Mouse (Mus musculus): ENCODE data around the gene Foxi3.

Gene Foxi3

DNA sequence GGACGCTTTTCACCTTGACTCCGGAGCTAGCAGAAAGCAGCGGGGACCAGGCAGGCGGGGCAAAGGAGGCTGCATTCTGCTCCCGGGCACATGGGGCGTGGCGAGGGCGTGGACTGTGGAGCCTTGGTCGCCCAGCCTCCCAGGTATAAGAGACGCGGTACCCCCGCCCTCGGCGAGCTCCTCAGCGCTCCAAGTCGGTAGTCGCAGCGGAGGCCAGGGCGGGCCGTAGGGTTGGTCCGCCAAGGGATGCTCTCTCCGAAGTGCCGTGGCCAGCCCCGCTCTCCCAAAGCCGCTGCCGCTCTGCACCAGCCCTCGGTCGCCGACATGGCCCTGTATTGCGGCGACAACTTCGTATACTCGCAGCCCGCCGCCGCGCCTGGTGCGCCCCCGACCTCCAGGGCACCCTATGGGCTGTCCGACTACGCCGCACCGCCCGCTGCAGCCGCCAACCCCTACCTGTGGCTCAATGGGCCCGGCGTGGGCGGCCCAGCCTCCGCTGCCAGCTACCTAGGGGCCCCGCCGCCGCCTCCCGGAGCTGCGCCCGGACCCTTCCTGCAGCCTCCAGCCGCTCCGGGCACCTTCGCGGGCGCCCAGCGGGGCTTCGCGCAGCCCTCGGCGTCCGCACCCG is at the start of gene Foxi3:
TSS of gene Foxi3 (plus strand) at position 247 of the 628 bp plus-strand sequence.
- peak; percentile 71 for DNase-seq (ENCODE audit: low spot score)

- no peak for DNase-seq (ENCODE audit: low spot score)
Observed at GRCm38 (mm10) chr6:70909572-70909971, 46.8 kb upstream of the Foxi3 start.

GRCm38 (mm10) chr6:70910285-70910684 is 46.0 kb upstream of the Foxi3 start:
- no peak for DNase-seq (ENCODE audit: low spot score)

DNA sequence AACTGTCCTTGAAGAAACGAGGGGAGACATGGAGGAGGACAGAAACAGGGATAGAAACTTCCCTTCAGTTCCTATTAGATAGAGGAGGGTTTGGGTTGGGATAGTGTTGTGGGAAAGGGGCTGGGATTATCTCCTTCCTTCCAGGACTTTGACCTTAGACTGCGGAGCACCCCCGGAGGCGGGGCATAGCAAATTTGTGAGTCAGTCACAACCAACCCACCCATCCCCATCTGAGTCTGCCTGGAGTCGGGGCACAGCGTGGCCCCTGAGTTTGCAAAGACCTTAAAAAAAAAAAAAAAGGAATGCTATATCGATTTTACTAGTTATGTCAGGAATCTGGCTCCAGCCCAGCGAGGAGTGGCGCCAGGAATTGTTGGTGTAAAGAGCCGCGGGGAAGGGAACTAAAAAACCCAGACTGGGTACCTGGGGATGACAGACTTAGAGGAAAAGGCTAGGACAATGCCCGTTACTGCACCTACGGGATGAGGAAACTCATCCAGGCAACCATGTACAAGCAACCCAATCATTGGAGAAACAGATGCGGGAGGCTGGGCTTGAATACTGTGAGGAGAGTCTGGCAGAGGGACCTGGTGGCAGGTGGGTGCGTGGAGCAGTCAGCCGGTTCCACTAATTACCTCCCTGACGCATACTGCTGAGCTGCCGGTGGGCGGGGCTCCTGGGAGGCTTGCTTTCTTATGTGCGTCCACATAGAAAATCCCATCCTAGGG is 44.5 kb upstream of the Foxi3 start:
- peak; percentile 17 for DNase-seq (ENCODE audit: low spot score)

DNA sequence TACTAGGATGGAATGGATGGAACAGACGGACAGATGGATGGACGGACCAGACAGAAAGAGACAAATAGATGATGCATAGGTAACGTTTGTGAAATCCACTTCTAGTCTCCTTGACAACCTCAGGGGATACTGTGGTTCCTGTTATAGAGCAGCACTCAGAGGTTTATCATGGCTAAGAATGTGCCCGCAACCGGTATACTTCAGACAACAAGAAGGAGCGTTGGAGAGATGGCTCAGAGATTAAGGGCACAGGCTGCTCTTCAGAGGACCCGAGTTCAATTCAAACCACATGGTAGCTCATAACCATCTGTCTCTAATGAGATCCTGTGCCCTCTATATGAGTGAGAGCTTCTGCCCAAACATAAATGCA is 44.0 kb upstream of the Foxi3 start:
- DNase-seq (ENCODE audit: low spot score), result no peak

- no peak for DNase-seq (ENCODE audit: low spot score)
Observed at GRCm38 (mm10) chr6:70918827-70919226, 37.5 kb upstream of the Foxi3 start, which contains the start of gene Tex37. Tex37 (minus strand) TSS chr6:70918927.

- DNase-seq (ENCODE audit: low spot score), result peak; percentile 83
Observed at GRCm38 (mm10) chr6:70921274-70922074, 34.9 kb upstream of the Foxi3 start.

- DNase-seq (ENCODE audit: low spot score), result no peak
Observed at GRCm38 (mm10) chr6:70931801-70932200, 24.5 kb upstream of the Foxi3 start.

DNA sequence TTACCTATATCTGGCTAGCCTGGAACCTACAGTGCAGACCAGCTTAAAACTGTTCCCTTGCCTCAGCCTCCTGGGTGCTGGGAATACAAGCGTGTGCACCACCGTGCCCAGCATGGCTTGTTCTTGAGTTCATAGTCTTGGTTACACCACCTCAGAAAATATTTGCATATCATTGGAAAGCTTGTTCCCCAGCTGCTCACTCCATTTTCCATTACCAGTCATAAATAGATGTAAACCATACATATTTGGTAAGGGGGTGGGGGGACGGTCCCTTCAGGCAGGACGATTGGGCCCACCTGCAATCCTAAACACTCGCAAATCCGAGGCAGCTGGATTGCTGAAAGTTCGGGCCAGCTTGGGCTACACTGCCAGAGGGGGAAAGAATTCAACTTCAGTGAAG is 3.1 kb upstream of the Foxi3 start:
- no peak for DNase-seq (ENCODE audit: low spot score)

DNA sequence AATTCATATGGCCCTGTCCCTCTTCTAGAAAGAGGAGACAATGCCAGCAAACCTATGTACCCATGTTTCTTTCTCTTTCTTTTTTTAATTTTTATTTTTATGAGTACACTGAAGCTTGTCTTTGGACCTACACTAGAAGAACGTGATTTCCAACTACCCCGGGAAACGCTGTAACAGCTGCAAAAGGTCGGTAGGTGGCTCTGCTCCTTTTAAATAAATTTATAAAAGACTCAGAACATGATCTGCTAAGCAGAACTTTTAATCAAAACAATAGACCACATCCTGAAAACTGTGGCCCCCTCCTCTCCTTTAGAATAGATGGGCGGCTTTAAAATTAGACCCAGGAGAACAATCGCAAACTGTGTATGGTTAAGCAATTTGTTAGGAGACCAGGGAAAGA is 2.3 kb upstream of the Foxi3 start:
- DNase-seq (ENCODE audit: low spot score), result peak; percentile 66

DNA sequence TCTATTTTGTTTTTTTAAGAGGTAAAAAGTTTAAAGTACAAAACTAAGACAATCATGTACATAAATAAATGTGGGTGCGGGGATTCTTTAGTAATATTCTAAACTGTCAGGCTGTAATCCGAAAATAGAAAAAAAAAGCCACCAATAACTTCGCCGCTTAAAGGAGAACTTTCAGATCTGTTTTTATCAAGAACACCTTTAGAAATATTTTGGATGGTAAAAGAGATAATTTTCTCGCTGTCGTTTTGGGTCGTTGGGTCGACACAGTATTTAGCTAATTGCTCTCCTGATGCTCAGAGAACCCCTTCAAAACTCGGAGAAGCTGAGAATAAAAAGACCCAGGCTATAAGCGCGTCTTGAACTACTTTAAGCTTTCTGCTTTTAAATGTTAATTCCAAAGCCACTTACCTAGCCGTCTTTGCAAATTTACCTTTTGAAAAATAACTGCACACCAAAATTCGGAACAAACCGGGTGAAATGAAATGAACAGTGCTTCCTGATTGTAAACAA is 985 bp upstream of the Foxi3 start:
- DNase-seq (ENCODE audit: low spot score), result peak; percentile 55

DNA sequence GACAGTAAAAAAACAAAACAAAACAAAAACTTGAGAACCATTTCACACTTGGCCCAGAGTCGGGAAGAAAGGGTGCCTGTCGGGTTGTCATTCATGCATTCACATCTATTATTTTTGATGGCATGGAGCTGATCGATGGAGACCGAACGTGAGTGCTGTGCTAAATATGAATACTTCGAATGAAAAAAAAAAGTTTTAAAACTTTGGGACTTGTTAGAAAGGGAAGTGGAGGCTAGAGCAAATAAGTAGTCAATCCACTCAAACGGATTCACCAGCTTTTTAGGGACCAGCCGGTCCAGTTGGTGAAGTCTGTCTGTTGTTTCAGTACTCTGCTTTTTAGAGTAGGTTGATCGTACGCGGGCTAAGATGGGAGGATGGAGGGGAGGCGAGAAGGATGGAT is 490 bp upstream of the Foxi3 start:
- DNase-seq (ENCODE audit: low spot score), result peak; percentile 44

GRCm38 (mm10) chr6:70956936-70957335 is 605 bp downstream of the Foxi3 start:
- DNase-seq (ENCODE audit: low spot score), result no peak

DNA sequence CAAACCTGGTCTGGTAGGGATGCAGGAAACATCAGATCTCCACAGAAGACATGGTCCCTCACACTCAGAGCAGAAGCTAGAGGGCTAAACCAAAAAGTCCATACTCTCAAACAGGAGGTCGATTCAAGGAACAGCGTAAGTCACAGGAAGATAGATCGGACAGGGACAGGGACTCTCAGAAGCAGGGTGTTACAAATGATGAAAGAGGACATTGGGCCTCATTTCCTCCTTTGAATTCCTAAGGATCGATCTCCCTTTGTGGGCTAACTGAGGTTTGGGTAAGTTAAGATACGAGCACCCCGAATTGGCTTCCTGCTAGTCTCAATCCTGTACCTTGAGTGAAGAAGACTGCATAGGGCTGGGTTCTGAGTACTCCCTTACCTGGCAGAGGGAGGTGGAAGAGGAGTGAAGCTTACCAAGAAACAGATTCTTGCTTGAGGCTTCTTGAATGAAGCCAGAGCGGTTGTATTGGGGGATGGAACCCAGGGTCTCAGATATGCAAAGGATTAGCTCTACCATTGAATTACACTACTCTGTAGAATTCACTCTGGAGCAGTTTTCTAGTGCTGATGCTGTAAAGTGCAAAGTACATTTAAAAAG is 1.1 kb downstream of the Foxi3 start:
- peak; percentile 36 for DNase-seq (ENCODE audit: low spot score)

- DNase-seq (ENCODE audit: low spot score), result no peak
Observed at GRCm38 (mm10) chr6:70964116-70964830, 7.9 kb downstream of the Foxi3 start.

- DNase-seq (ENCODE audit: low spot score), result no peak
Observed at GRCm38 (mm10) chr6:70965694-70966093, 9.4 kb downstream of the Foxi3 start.

- DNase-seq (ENCODE audit: low spot score), result peak; percentile 50
Observed at GRCm38 (mm10) chr6:70967422-70967821, 11.1 kb downstream of the Foxi3 start.

- no peak for DNase-seq (ENCODE audit: low spot score)
Observed at GRCm38 (mm10) chr6:70968291-70968690, 12.0 kb downstream of the Foxi3 start.

DNA sequence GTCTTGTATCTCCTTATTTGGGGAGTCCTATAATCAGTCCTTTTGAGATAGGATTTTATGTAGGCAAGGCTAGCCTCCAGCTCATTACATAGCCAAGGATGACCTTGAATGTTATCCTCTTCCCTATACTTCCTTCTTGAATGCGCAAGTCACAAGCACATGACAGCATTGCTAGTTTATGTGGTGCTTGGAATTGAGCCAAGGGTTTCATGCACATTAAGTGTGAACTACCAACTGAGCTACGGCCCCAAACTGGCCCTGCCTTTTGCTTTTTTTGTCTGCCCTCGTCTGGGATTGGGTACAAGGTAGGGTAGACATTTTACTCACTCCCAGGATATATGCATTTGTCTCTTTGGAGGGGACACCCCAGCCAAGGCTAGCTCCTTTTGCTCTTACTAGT is 16.7 kb downstream of the Foxi3 start:
- no peak for DNase-seq (ENCODE audit: low spot score)

- DNase-seq (ENCODE audit: low spot score), result no peak
Observed at GRCm38 (mm10) chr6:70981036-70981435, 24.7 kb downstream of the Foxi3 start.

- no peak for DNase-seq (ENCODE audit: low spot score)
Observed at GRCm38 (mm10) chr6:70982416-70982815, 26.1 kb downstream of the Foxi3 start.

GRCm38 (mm10) chr6:70986683-70987082 is 30.4 kb downstream of the Foxi3 start:
- peak; percentile 17 for DNase-seq (ENCODE audit: low spot score)
